Mouse (Mus musculus): ENCODE results near the gene Rhobtb3. TPM values are rescaled to one million over a fixed set of nuclear protein-coding genes. Genes with fewer than 3 reads are reported as not detected.

Rhobtb3 gene
- polyA plus RNA-seq, 1 experiment: 0.03 TPM

DNA sequence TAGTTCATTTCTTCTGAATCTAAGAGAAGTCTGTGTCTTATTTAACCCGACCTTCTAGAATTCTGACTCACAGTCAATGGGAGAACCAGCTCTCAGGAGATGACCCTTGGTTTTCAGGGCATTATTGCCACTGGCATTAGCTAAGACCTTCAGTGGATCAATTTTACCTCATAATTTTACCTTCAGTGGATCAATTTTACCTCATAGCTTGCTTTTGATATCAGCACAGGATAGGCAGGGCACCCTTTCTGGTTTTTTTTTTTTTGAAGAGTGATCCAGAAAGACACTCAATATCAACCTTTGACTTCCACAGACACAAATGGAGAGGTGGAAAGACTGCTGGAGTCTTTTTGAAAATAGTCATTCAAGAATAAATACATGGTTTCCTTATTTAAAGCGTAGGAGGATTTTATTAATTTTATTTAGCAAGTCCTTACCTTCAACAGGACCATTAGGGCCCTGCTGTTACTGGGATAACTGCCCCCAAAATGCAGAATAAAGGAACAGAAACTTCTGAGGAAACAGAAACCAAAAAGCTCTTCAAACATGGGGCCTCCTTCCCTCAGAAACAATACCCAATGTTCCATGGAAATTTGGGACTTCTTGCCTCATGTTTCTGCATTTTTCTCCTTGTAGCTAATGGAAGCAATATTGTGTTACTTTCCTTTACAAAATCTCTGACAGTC, 98.7 kb downstream of the Rhobtb3 start:
- Histone ChIP-seq H3K4me1 (ENCODE audit: control insufficient read depth) (peaks cover 83% of the 10 kb centered on the region), H3K27me3 (ENCODE audit: control insufficient read depth) (no peaks in the 10 kb centered on the region), H3K9me3 (ENCODE audit: control insufficient read depth, low read length) (no peaks in the 10 kb centered on the region), H3K36me3 (ENCODE audit: control insufficient read depth) (peaks cover 71% of the 10 kb centered on the region), H3K4me3 (replicated peaks) (no peak overlapping the region)
- TF ChIP-seq TAL1 (IDR thresholded peaks at IDR 0.05; ENCODE audit: low read length): no peak
- no peak for TF ChIP-seq GATA1 (IDR thresholded peaks at IDR 0.05; ENCODE audit: low read length)

DNA sequence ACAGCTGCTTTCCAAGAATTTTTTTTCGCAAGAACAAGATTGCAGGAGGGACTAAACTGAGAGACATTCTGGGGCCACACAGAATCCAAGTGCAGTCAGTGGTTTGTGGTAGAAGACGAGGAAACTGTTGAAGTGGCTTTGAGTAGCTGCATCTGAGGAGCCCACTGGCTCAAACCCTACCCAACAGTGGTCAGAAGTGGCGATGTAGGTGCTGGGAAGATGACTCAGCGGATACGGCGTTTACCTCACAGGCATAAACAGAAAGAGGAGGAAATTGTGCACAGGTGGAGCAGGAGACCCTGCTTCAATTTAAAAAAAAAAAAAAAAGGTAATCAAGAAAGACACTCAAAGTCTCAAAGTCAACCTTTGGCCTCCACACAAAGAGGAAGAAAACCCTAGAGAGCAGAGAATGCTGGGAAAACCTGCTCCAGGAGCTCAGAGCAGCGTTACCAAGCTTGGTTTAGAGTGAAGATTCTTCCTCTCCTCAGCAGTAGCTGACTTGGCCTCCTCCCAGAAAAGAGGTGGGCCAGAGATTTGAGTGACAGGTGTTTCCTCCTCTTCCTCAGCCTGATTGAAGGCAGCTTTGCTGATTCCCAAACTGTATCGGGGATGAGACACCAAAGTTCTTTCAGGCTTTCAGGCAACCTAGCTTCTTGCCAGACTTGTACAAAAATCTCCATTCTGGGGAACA, 99.6 kb downstream of the Rhobtb3 start:
- H3K4me1 ChIP-seq (ENCODE audit: control insufficient read depth): peaks cover 92% of the 10 kb centered on the region

DNA sequence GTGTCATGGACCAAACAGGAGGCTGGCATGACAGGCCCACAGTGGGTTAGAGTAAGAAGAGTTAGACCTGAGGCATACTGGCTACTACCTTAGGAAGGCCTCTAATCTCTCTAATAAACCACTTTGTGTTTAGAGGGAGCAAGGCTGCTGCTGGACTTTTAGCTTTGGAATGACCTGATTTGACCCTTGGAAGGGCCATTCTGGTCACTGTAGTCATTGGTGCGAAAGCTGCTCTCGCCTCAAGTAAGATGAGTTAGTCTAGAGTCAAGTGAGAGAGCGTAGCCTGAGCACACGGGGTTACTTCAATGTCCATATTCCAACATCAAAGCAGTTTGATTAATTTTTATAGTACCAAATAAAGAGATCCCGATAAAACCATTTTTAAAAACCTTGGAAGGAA, 100.4 kb downstream of the Rhobtb3 start:
- Histone ChIP-seq H3K4me3 (replicated peaks) (peak overlapping the region; percentile 30), H3K4me1 (ENCODE audit: control insufficient read depth) (peaks cover 95% of the 10 kb centered on the region)

More for the DNA sequence above, 99.6 kb downstream of the Rhobtb3 start:
- H3K9me3 ChIP-seq (ENCODE audit: control insufficient read depth, low read length): no peaks in the 10 kb centered on the region
- TF ChIP-seq TAL1 (IDR thresholded peaks at IDR 0.05; ENCODE audit: low read length) (no peak), GATA1 (IDR thresholded peaks at IDR 0.05; ENCODE audit: low read length) (no peak)
- peak overlapping the region; percentile 30 for H3K4me3 ChIP-seq (replicated peaks)
- peaks cover 66% of the 10 kb centered on the region for H3K36me3 ChIP-seq (ENCODE audit: control insufficient read depth)
- H3K27me3 ChIP-seq (ENCODE audit: control insufficient read depth): no peaks in the 10 kb centered on the region

DNA sequence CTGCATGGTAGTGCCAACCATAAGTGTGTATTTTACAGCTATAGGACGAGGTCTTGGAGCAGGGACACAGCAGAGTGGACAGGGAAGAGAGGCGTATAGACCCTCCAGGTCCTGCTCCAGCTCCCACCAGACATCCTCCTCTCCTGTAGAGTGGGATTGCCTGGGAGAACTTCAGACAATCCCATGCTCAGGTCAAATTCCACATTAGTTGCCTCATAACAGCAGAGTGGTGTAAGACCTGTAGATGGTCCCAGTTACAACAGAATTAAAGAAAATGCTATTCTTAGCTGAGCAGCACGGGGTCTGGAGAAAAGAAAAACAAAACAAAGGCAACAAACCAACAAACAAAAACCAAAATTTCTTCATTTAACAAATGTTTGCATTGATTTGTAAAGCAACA, 101.8 kb downstream of the Rhobtb3 start:
- peak overlapping the region; percentile 81 for H3K4me3 ChIP-seq (replicated peaks)
- peaks cover 45% of the 10 kb centered on the region for H3K36me3 ChIP-seq (ENCODE audit: control insufficient read depth)
- TF ChIP-seq GATA1 (IDR thresholded peaks at IDR 0.05; ENCODE audit: low read length): no peak
- TF ChIP-seq TAL1 (IDR thresholded peaks at IDR 0.05; ENCODE audit: low read length): no peak
- H3K4me1 ChIP-seq (ENCODE audit: control insufficient read depth): peaks cover 93% of the 10 kb centered on the region
- H3K9me3 ChIP-seq (ENCODE audit: control insufficient read depth, low read length): no peaks in the 10 kb centered on the region
- no peaks in the 10 kb centered on the region for H3K27me3 ChIP-seq (ENCODE audit: control insufficient read depth)

More for the DNA sequence above, 100.4 kb downstream of the Rhobtb3 start:
- Histone ChIP-seq H3K9me3 (ENCODE audit: control insufficient read depth, low read length) (no peaks in the 10 kb centered on the region), H3K36me3 (ENCODE audit: control insufficient read depth) (peaks cover 58% of the 10 kb centered on the region), H3K27me3 (ENCODE audit: control insufficient read depth) (no peaks in the 10 kb centered on the region)
- no peak for TF ChIP-seq GATA1 (IDR thresholded peaks at IDR 0.05; ENCODE audit: low read length)
- no peak for TF ChIP-seq TAL1 (IDR thresholded peaks at IDR 0.05; ENCODE audit: low read length)

DNA sequence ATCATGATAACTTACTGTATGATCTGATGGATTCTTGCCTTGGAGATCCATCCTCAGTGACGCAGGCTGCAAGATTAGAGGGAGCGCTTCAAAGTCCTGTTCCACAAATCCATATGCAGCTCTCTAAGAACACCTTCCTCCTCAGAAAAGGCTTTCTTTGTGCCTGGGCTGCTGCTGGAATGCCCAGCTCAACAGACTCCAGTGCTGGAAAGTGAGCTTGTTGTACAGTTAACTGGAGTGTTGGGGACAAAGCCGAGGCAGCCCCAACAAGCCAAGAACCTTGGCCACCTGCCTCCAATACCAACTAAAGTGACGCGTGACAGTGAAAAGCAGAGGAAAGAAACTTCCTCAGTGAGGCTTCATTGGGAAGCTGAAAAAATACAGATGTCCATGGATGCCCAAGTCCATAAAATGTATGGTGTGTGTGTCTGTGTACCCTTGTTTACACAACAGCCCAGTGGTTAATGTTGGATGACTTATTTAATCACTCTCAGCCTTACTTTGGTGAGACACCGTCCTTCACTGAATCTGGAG, 102.9 kb downstream of the Rhobtb3 start:
- H3K9me3 ChIP-seq (ENCODE audit: control insufficient read depth, low read length): no peaks in the 10 kb centered on the region
- peaks cover 35% of the 10 kb centered on the region for H3K36me3 ChIP-seq (ENCODE audit: control insufficient read depth)
- TF ChIP-seq TAL1 (IDR thresholded peaks at IDR 0.05; ENCODE audit: low read length) (no peak), GATA1 (IDR thresholded peaks at IDR 0.05; ENCODE audit: low read length) (no peak; the same call in 1 of the 2 replicates)
- H3K4me3 ChIP-seq (replicated peaks): peak overlapping the region; percentile 81
- H3K4me1 ChIP-seq (ENCODE audit: control insufficient read depth): peaks cover 83% of the 10 kb centered on the region
- H3K27me3 ChIP-seq (ENCODE audit: control insufficient read depth): no peaks in the 10 kb centered on the region

DNA sequence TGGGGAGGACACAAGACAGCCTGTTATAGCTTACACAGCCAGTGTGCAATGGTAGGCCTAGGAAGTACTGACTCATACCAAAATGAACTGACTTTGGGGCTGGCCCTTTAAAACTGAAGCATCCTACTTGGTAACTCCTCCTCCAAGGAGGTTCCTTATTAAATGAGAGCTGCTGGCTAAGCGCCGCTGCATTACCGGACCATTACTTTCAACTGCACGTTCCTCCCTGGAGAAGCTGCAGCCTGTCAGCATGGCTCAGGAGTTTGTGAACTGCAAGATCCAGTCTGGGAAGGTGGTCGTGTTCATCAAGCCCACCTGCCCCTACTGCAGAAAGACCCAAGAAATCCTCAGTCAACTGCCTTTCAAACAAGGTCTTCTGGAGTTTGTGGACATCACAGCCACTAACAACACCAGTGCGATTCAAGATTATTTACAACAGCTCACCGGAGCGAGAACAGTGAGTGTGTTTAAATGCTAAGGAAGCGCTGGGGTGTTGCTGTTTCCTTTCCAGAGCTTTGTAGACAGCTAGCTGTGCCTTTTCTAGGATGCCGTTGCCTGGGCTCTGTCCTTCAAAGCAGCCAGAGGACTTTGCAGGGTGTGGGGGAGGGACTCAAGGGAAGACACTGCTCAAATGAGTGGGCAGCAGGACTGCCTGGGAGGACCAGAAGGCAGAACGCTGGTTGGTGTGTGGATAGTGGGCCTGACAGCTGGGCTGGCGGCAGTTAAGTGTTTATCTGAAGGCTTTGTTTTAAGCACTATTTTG, 103.8 kb downstream of the Rhobtb3 start, which contains the start of gene Glrx:
Gene Glrx, plus strand, starts transcription at position 150 of the 763 bp plus-strand sequence.
- Histone ChIP-seq H3K4me3 (replicated peaks) (peak within 1 kb of the TSS; percentile 81), H3K4me1 (ENCODE audit: control insufficient read depth) (peaks cover 74% of the 10 kb centered on the region), H3K36me3 (ENCODE audit: control insufficient read depth) (peaks cover 31% of the 10 kb centered on the region), H3K27me3 (ENCODE audit: control insufficient read depth) (no peaks in the 10 kb centered on the region), H3K9me3 (ENCODE audit: control insufficient read depth, low read length) (no peaks in the 10 kb centered on the region)
- TF ChIP-seq TAL1 (IDR thresholded peaks at IDR 0.05; ENCODE audit: low read length) (no peak), GATA1 (IDR thresholded peaks at IDR 0.05; ENCODE audit: low read length) (no peak)

DNA sequence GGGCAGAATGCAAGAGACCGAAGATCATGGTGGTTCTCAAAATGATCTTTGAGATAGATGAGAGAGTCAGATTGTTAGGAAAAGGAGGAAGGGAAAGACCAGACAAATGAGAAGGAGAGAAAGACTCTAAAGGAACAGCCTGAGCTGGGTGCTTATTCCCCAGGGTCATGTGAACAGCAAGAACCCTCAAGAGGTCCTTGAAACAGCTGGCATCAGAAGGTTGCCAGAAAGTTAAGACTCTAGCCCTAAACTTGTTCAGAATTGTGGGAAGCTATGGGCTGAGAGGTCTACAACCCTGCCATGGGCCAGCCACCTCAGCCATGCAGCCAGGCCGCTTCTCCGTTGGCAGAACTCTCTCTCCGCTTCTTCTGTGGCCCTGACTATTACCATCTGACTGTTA, 105.2 kb downstream of the Rhobtb3 start:
- Histone ChIP-seq H3K27me3 (ENCODE audit: control insufficient read depth) (peaks cover 6% of the 10 kb centered on the region; the same call in 1 of the 2 replicates), H3K9me3 (ENCODE audit: control insufficient read depth, low read length) (no peaks in the 10 kb centered on the region), H3K4me1 (ENCODE audit: control insufficient read depth) (peaks cover 60% of the 10 kb centered on the region), H3K4me3 (replicated peaks) (no peak overlapping the region), H3K36me3 (ENCODE audit: control insufficient read depth) (peaks cover 17% of the 10 kb centered on the region)
- TF ChIP-seq GATA1 (IDR thresholded peaks at IDR 0.05; ENCODE audit: low read length): no peak
- no peak for TF ChIP-seq TAL1 (IDR thresholded peaks at IDR 0.05; ENCODE audit: low read length)

DNA sequence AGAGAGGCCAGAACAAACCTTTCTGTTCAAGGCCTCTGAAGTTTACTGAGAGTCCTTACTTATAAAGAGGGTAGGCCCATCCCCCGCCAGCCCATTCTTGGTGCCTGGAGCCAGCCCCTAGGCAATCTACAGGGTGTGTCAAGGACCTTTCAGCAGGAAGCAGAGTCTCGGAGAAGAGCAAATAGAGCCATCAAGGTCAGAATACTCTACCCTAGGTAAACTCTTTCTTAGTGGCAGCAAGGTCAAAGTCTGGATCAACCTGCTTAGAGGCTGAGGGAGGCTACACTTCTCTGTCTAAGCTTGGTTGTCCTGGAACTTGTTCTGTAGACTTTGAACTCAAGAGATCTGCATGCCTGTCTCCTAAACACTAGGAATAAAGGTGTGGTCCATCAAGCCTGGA, 108.3 kb downstream of the Rhobtb3 start:
- no peak overlapping the region for H3K4me3 ChIP-seq (replicated peaks)
- no peaks in the 10 kb centered on the region for H3K9me3 ChIP-seq (ENCODE audit: control insufficient read depth, low read length)
- TF ChIP-seq TAL1 (IDR thresholded peaks at IDR 0.05; ENCODE audit: low read length) (no peak), GATA1 (IDR thresholded peaks at IDR 0.05; ENCODE audit: low read length) (no peak)
- peaks cover 32% of the 10 kb centered on the region for H3K4me1 ChIP-seq (ENCODE audit: control insufficient read depth)
- H3K27me3 ChIP-seq (ENCODE audit: control insufficient read depth): peaks cover 11% of the 10 kb centered on the region; the same call in 1 of the 2 replicates
- no peaks in the 10 kb centered on the region for H3K36me3 ChIP-seq (ENCODE audit: control insufficient read depth)

All from erythroblast, embryonic 14.5 days (primary cell).